Mouse (Mus musculus) CH12.LX (cell line): ENCODE results near the gene Pik3r1. TPM values are rescaled to one million over a fixed set of nuclear protein-coding genes. Genes with fewer than 3 reads are reported as not detected.
A peak's percentile ranks its signal among the peaks of the same experiment; 100 is the strongest.

Experiments used
- DNase-seq: peaks from one replicate; pipeline ENCODE4 v3.0.0-alpha.2; 2013; ENCODE audit errors: extremely low read depth
- H3K27ac ChIP-seq: 2 replicates; pipeline ENCODE4 v1.5.1; 2012; ENCODE audit warnings: low read depth, mild to moderate bottlenecking, control low read depth, moderate library complexity; ENCODE audit not compliant: insufficient read depth
- H3K27me3 ChIP-seq: replicated peaks from 2 replicates; pipeline ENCODE3; 2012; ENCODE audit warnings: inconsistent platforms
- H3K36me3 ChIP-seq, 2 experiments: replicated peaks in 1 of 2; 2 replicates each; pipeline versions ENCODE3 to v1.6.1; 2012; ENCODE audit warnings: inconsistent platforms in 1 of 2, low read length in 1 of 2, mild to moderate bottlenecking in 1 of 2, mixed read lengths in 1 of 2, moderate library complexity in 1 of 2; ENCODE audit not compliant: control insufficient read depth in 1 of 2, insufficient read depth in 1 of 2
- H3K4me1 ChIP-seq, 2 experiments: 2 replicates each; pipeline ENCODE4 v1.6.1; 2012; ENCODE audit warnings: inconsistent platforms in 1 of 2, moderate library complexity in 1 of 2; ENCODE audit not compliant: insufficient read depth in 2 of 2, control insufficient read depth in 1 of 2
- H3K4me2 ChIP-seq: 2 replicates; pipeline ENCODE4 v1.6.1; 2012; ENCODE audit warnings: low read depth, mild to moderate bottlenecking, control low read depth; ENCODE audit not compliant: poor library complexity, insufficient read depth, severe bottlenecking
- H3K4me3 ChIP-seq, 3 experiments: fragments of 150-350 bp in 1 of 3; sonication (generic) in 1 of 3; replicated peaks in 1 of 3; 2 replicates each; pipeline versions ENCODE3 to v1.5.1; 2011 to 2012; ENCODE audit warnings: low read depth in 2 of 3, low read length in 2 of 3, mild to moderate bottlenecking in 2 of 3, moderate library complexity in 2 of 3, control low read depth in 1 of 3, improper control_type of control experiment in 1 of 3, inconsistent platforms in 1 of 3, mixed read lengths in 1 of 3; ENCODE audit not compliant: poor library complexity in 1 of 3
- H3K79me2 ChIP-seq: replicated peaks from 2 replicates; pipeline ENCODE4 v1.6.1; 2012; ENCODE audit warnings: mild to moderate bottlenecking, moderate library complexity; ENCODE audit not compliant: control insufficient read depth, poor library complexity, insufficient read depth, severe bottlenecking; ENCODE audit errors: extremely low read depth
- H3K9ac ChIP-seq: 2 replicates; pipeline ENCODE4 v1.6.1; 2012; ENCODE audit warnings: low read depth, mild to moderate bottlenecking, control low read depth, moderate library complexity; ENCODE audit not compliant: insufficient read depth
- H3K9me3 ChIP-seq: replicated peaks from 2 replicates; pipeline ENCODE3; 2012; ENCODE audit warnings: low read length, inconsistent platforms, mixed read lengths
- CHD2 ChIP-seq: IDR thresholded peaks from 2 replicates; pipeline ENCODE4 v1.6.1; 2011; ENCODE audit warnings: low read length, improper control_type of control experiment
- ELF1 ChIP-seq: IDR thresholded peaks from 2 replicates; pipeline ENCODE4 v1.6.1; 2014; ENCODE audit warnings: low read depth, mild to moderate bottlenecking, inconsistent platforms, low read length, improper control_type of control experiment
- EP300 ChIP-seq: IDR thresholded peaks from 2 replicates; pipeline ENCODE4 v1.6.1; 2011; ENCODE audit warnings: low read length, improper control_type of control experiment
- GABPA ChIP-seq: IDR thresholded peaks from 2 replicates; pipeline ENCODE4 v1.6.1; 2012; ENCODE audit warnings: low read depth, low read length, improper control_type of control experiment, inconsistent platforms; ENCODE audit not compliant: insufficient replicate concordance
- JUN ChIP-seq: IDR thresholded peaks from 2 replicates; pipeline ENCODE4 v1.6.1; 2011; ENCODE audit warnings: low read depth, mild to moderate bottlenecking, low read length, improper control_type of control experiment, moderate library complexity; ENCODE audit not compliant: insufficient read depth
- MAX ChIP-seq: IDR thresholded peaks from 2 replicates; pipeline ENCODE4 v1.6.1; 2011; ENCODE audit warnings: low read length, improper control_type of control experiment
- MAZ ChIP-seq: IDR thresholded peaks from 2 replicates; pipeline ENCODE4 v1.6.1; 2012; ENCODE audit warnings: low read depth, mild to moderate bottlenecking, inconsistent platforms, low read length, improper control_type of control experiment, moderate library complexity
- MEF2A ChIP-seq: IDR thresholded peaks from 2 replicates; pipeline ENCODE4 v1.6.1; 2014; ENCODE audit warnings: low read depth, mild to moderate bottlenecking, inconsistent platforms, low read length, improper control_type of control experiment, borderline replicate concordance
- MXI1 ChIP-seq: IDR thresholded peaks from 2 replicates; pipeline ENCODE4 v1.6.1; 2011; ENCODE audit warnings: mild to moderate bottlenecking, low read depth, low read length, improper control_type of control experiment
- MYC ChIP-seq: IDR thresholded peaks from 2 replicates; pipeline ENCODE4 v1.6.1; 2011; ENCODE audit warnings: low read depth, mild to moderate bottlenecking, improper control_type of control experiment, low read length
- NRF1 ChIP-seq: IDR thresholded peaks from 2 replicates; pipeline ENCODE4 v1.6.1; 2014; ENCODE audit warnings: low read depth, mild to moderate bottlenecking, inconsistent platforms, low read length, improper control_type of control experiment, moderate library complexity
- PAX5 ChIP-seq: IDR thresholded peaks from 2 replicates; pipeline ENCODE4 v1.6.1; 2012; ENCODE audit warnings: low read length, inconsistent platforms, mixed read lengths
- POLR2AphosphoS2 ChIP-seq: IDR thresholded peaks from 2 replicates; pipeline ENCODE4 v1.6.1; 2011; ENCODE audit warnings: low read depth, low read length, improper control_type of control experiment
- RAD21 ChIP-seq: IDR thresholded peaks from 2 replicates; pipeline ENCODE4 v1.6.1; 2011; ENCODE audit warnings: low read depth, mild to moderate bottlenecking, low read length, improper control_type of control experiment, moderate library complexity
- RCOR1 ChIP-seq: conservative IDR thresholded peaks from 2 replicates; pipeline ENCODE4 v1.6.1; 2012; ENCODE audit warnings: low read depth, mild to moderate bottlenecking, inconsistent platforms, low read length, improper control_type of control experiment
- SIN3A ChIP-seq: IDR thresholded peaks from 2 replicates; pipeline ENCODE4 v1.6.1; 2012; ENCODE audit warnings: low read length, improper control_type of control experiment, inconsistent platforms
- SMC3 ChIP-seq: IDR thresholded peaks from 2 replicates; pipeline ENCODE4 v1.6.1; 2011; ENCODE audit warnings: low read depth, low read length, improper control_type of control experiment
- TBP ChIP-seq: conservative IDR thresholded peaks from 2 replicates; pipeline ENCODE4 v1.6.1; 2011; ENCODE audit warnings: low read depth, low read length, improper control_type of control experiment
- TCF12 ChIP-seq: IDR thresholded peaks from 2 replicates; pipeline ENCODE4 v1.6.1; 2014; ENCODE audit warnings: low read depth, mild to moderate bottlenecking, inconsistent platforms, low read length, improper control_type of control experiment
- USF2 ChIP-seq: conservative IDR thresholded peaks from 2 replicates; pipeline ENCODE4 v1.6.1; 2011; ENCODE audit warnings: low read depth, low read length, improper control_type of control experiment
- ZKSCAN1 ChIP-seq: IDR thresholded peaks from 2 replicates; pipeline ENCODE4 v1.6.1; 2012; ENCODE audit warnings: low read depth, inconsistent platforms, low read length, improper control_type of control experiment, borderline replicate concordance
- ZNF384 ChIP-seq: IDR thresholded peaks from 2 replicates; pipeline ENCODE4 v1.6.1; 2012; ENCODE audit warnings: low read depth, low read length, improper control_type of control experiment, inconsistent platforms
- dilution Hi-C: fragments of 300-500 bp; cut with MboI; formaldehyde crosslinking; loops from 2 replicates; pipeline ENCODE4 v1.14.3; 2020; ENCODE audit warnings: low sequenced_read_pairs; ENCODE audit not compliant: extremely low pct_unique_long_range_greater_than_20kb, extremely low pct_ligation_motif_present
- in situ Hi-C: fragments of 300-500 bp; cut with MboI; formaldehyde crosslinking; loops from 3 replicates; pipeline ENCODE4 v1.14.3; 2019; ENCODE audit warnings: low sequenced_read_pairs, low pct_ligation_motif_present, low pct_unique_long_range_greater_than_20kb, mixed read lengths
- polyA plus RNA-seq: library from polyadenylated mRNA; unstranded; fragments of >175 nt; gene quantifications from 2 replicates; pipeline ENCODE4 v1.2.1, GENCODE M21; 2012; ENCODE audit warnings: low read depth; ENCODE audit not compliant: insufficient read length
- total RNA-seq, 2 experiments: library from RNA; depleted of rRNA; stranded (reverse); fragments of 300-350 nt in 1 of 2; fragments of >200 nt in 1 of 2; gene quantifications; 2 replicates each; pipeline ENCODE4 v1.2.3; 2012 to 2014

Gene Pik3r1
- total and polyA plus RNA-seq, 3 experiments: 17.5 to 21.0 (median 19.3) TPM

GRCm38 (mm10) chr13:101766605-101767012 lies 1.4 kb downstream of the Pik3r1 start:
- Histone ChIP-seq H3K9ac (peak overlapping the region; percentile 49), H3K27me3 (no peaks in the 10 kb centered on the region), H3K27ac (no peak overlapping the region), H3K79me2 (peaks cover 30% of the 10 kb centered on the region), H3K4me2 (peak overlapping the region; percentile 81), H3K9me3 (no peaks in the 10 kb centered on the region), H3K4me1 (peaks cover 15 to 47% of the 10 kb centered on the region in 2 experiments), H3K36me3 (peaks cover 0 to 16% of the 10 kb centered on the region in 2 experiments), H3K4me3 (peak overlapping the region; percentile 71 to 98 (median 96))
- no peak for TF ChIP-seq RCOR1
- no peak for TF ChIP-seq PAX5
- peak; percentile 42 for TF ChIP-seq EP300
- TF ChIP-seq MYC: 0 out of 2 replicates have a peak, but pooled peaks have one; percentile 56
- peak; percentile 68 for TF ChIP-seq ELF1
- no peak for TF ChIP-seq NRF1
- TF ChIP-seq SIN3A: peak; percentile 55
- DNase-seq: no peak
- in situ Hi-C loops (no loop called here), dilution Hi-C loops (no loop called here)

GRCm38 (mm10) chr13:101765976-101766375 lies 2.0 kb downstream of the Pik3r1 start:
- H3K4me1 ChIP-seq: peaks cover 14 to 51% of the 10 kb centered on the region in 2 experiments
- peak overlapping the region; percentile 49 for H3K9ac ChIP-seq
- H3K79me2 ChIP-seq: peaks cover 32% of the 10 kb centered on the region
- DNase-seq: no peak
- TF ChIP-seq MAZ (no peak), CHD2 (no peak), USF2 (no peak), POLR2AphosphoS2 (no peak), GABPA (no peak), ELF1 (no peak), RCOR1 (no peak)
- H3K27me3 ChIP-seq: no peaks in the 10 kb centered on the region
- H3K27ac ChIP-seq: no peak overlapping the region
- dilution Hi-C loops: no loop called here
- H3K4me3 ChIP-seq: peak overlapping the region in 2 of 3 experiments; percentile 71 to 98
- peaks cover 0 to 16% of the 10 kb centered on the region in 2 experiments for H3K36me3 ChIP-seq
- H3K4me2 ChIP-seq: peak overlapping the region; percentile 81
- no peaks in the 10 kb centered on the region for H3K9me3 ChIP-seq
- in situ Hi-C loops: no loop called here

- no peak overlapping the region for H3K4me2 ChIP-seq
- no peaks in the 10 kb centered on the region for H3K9me3 ChIP-seq
- dilution Hi-C loops: no loop called here
- no peak for DNase-seq
- no peaks in the 10 kb centered on the region for H3K27me3 ChIP-seq
- peaks cover 39% of the 10 kb centered on the region for H3K79me2 ChIP-seq
- H3K4me1 ChIP-seq: peaks cover 15 to 66% of the 10 kb centered on the region in 2 experiments; a peak in 3 of 4 replicates
- H3K9ac ChIP-seq: no peak overlapping the region
- in situ Hi-C loops: no loop called here
- H3K4me3 ChIP-seq: no peak overlapping the region
- no peak for TF ChIP-seq JUN
- no peak for TF ChIP-seq MXI1
- TF ChIP-seq SIN3A: no peak
- no peak for TF ChIP-seq RAD21
- TF ChIP-seq TBP: no peak
- TF ChIP-seq CHD2: no peak
- TF ChIP-seq ELF1: no peak
- TF ChIP-seq ZNF384: no peak
- no peak for TF ChIP-seq PAX5
- no peak for TF ChIP-seq MAX
- TF ChIP-seq MEF2A: no peak
- no peak for TF ChIP-seq MAZ
- no peak for TF ChIP-seq ZKSCAN1
- no peak for TF ChIP-seq SMC3
- TF ChIP-seq TCF12: no peak
- no peak overlapping the region for H3K27ac ChIP-seq
- H3K36me3 ChIP-seq: peaks cover 0 to 16% of the 10 kb centered on the region in 2 experiments
Observed at GRCm38 (mm10) chr13:101764111-101764510, 3.9 kb downstream of the Pik3r1 start.
